In the genomic region with DNA sequence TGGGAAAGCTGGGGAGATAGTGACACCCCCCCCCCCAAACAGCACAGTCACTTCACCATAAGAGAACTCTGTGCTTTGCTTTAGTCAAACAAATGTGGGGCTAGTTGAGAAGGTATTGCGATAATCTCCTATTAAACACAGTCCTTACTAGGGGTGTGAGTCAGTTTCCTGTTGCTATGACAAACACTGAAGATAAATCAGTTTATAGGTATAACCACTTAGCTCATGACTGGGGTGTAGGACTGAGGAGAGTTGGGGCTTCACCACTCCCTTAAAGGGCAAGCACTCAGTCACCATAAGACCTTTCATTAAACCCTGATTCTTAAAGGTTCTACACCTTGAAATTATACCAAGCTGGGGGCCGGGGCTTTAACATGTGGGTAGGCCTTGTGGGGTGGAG, we compare ENCODE assay signal across 20 mouse cellular contexts. TPM values are rescaled to one million over a fixed set of nuclear protein-coding genes. Genes with fewer than 3 reads are reported as not detected.
A peak's percentile ranks its signal among the peaks of the same experiment; 100 is the strongest.
DNase-seq lines count a peak whose midpoint lies in the region; ATAC-seq lines count a peak whose summit lies in the region.
"Had no signal": no experiment of that assay in that cellular context is flagged by ENCODE, and none has a peak within 500 bp of the region (broad histone marks: within the 10 kb centered on the region; RNA-seq: fewer than 3 reads in every experiment).

No protein-coding gene starts in this region.

- 96% methylated on average over 2 of the region's 2 CpGs for WGBS in limb, embryonic 11.5 days
- WGBS in limb, embryonic 10.5 days, result 85% methylated on average over 2 of the region's 2 CpGs
- WGBS in midbrain, embryonic 15.5 days, result 97% methylated on average over 2 of the region's 2 CpGs

- H3K4me2 ChIP-seq in limb, embryonic 11.5 days (ENCODE audit: low read depth, severe bottlenecking), result no peak overlapping the region
- H3K4me2 ChIP-seq in midbrain, embryonic 15.5 days, result no peak overlapping the region
- H3K4me2 ChIP-seq: embryonic facial prominence, embryonic 13.5 days; embryonic facial prominence, embryonic 15.5 days; forebrain, embryonic 12.5 days had no signal

- no peaks in the 10 kb centered on the region for H3K36me3 ChIP-seq in limb, embryonic 11.5 days (ENCODE audit: control insufficient read depth, insufficient read depth, low read length)
- no peaks in the 10 kb centered on the region for H3K36me3 ChIP-seq in limb, embryonic 10.5 days
- H3K36me3 ChIP-seq in midbrain, embryonic 15.5 days (replicated peaks), result no peaks in the 10 kb centered on the region
- H3K36me3 ChIP-seq: embryonic facial prominence, embryonic 13.5 days; embryonic facial prominence, embryonic 15.5 days; forebrain, embryonic 10.5 days; forebrain, embryonic 12.5 days had no signal

- H3K9me3 ChIP-seq in limb, embryonic 11.5 days (ENCODE audit: control insufficient read depth, low read length), result no peaks in the 10 kb centered on the region
- no peaks in the 10 kb centered on the region for H3K9me3 ChIP-seq in limb, embryonic 10.5 days (replicated peaks)
- H3K9me3 ChIP-seq in midbrain, embryonic 15.5 days, result no peaks in the 10 kb centered on the region
- H3K9me3 ChIP-seq: embryonic facial prominence, embryonic 13.5 days; embryonic facial prominence, embryonic 15.5 days; forebrain, embryonic 10.5 days; forebrain, embryonic 12.5 days had no signal

- no peak overlapping the region for H3K27ac ChIP-seq in limb, embryonic 11.5 days (replicated peaks; ENCODE audit: low read depth, low read length)
- H3K27ac ChIP-seq in limb, embryonic 10.5 days, result no peak overlapping the region
- H3K27ac ChIP-seq in midbrain, embryonic 15.5 days, result no peak overlapping the region
- H3K27ac ChIP-seq: embryonic facial prominence, embryonic 15.5 days; forebrain, embryonic 10.5 days; forebrain, embryonic 12.5 days had no signal

- peak; percentile 11 for DNase-seq in limb, embryonic 11.5 days (ENCODE audit: low spot score)
- no peak for DNase-seq in limb, embryonic 10.5 days (ENCODE audit: low spot score)
- DNase-seq in 3T3-L1 (ENCODE audit: low read depth, low spot score) (peak; percentile 6), 416B (ENCODE audit: low read depth) (peak; percentile 65)
- no peak for DNase-seq in thymus, adult 18-20 months
- DNase-seq: adrenal gland, adult 2 months; adrenal gland, postnatal 10 days; adrenal gland, postnatal 25 days; cerebellum, adult 11 months; cerebellum, adult 8-10 months; cerebellum, adult 9-11 months; embryo, embryonic 11 days had no signal

- H3K4me3 ChIP-seq in limb, embryonic 11.5 days (ENCODE audit: low read depth, low read length), result no peak overlapping the region
- H3K4me3 ChIP-seq in limb, embryonic 10.5 days, result no peak overlapping the region
- H3K4me3 ChIP-seq in midbrain, embryonic 15.5 days, result no peak overlapping the region
- H3K4me3 ChIP-seq: embryonic facial prominence, embryonic 13.5 days; embryonic facial prominence, embryonic 15.5 days; erythroblast, embryonic 14.5 days; forebrain, embryonic 10.5 days; forebrain, embryonic 12.5 days had no signal

- H3K27me3 ChIP-seq in limb, embryonic 11.5 days (ENCODE audit: control insufficient read depth, insufficient read depth, low read length), result no peaks in the 10 kb centered on the region
- H3K27me3 ChIP-seq in limb, embryonic 10.5 days (ENCODE audit: low read depth, poor library complexity, severe bottlenecking), result no peaks in the 10 kb centered on the region
- no peaks in the 10 kb centered on the region for H3K27me3 ChIP-seq in midbrain, embryonic 15.5 days (replicated peaks)
- H3K27me3 ChIP-seq: embryonic facial prominence, embryonic 13.5 days; embryonic facial prominence, embryonic 15.5 days; forebrain, embryonic 12.5 days had no signal

- H3K9ac ChIP-seq in limb, embryonic 11.5 days (ENCODE audit: low read length), result no peak overlapping the region
- no peak overlapping the region for H3K9ac ChIP-seq in midbrain, embryonic 15.5 days
- H3K9ac ChIP-seq: embryonic facial prominence, embryonic 13.5 days; embryonic facial prominence, embryonic 15.5 days; forebrain, embryonic 12.5 days had no signal

- no peaks in the 10 kb centered on the region for H3K4me1 ChIP-seq in limb, embryonic 11.5 days (ENCODE audit: control insufficient read depth, insufficient read depth, low read length)
- H3K4me1 ChIP-seq in limb, embryonic 10.5 days, result no peaks in the 10 kb centered on the region
- H3K4me1 ChIP-seq in midbrain, embryonic 15.5 days, result peaks cover 5% of the 10 kb centered on the region; the same call in 1 of the 2 replicates
- H3K4me1 ChIP-seq: embryonic facial prominence, embryonic 15.5 days; forebrain, embryonic 12.5 days had no signal

- no peak for ATAC-seq in limb, embryonic 11.5 days (ENCODE audit: insufficient number of reproducible peaks, low FRiP score, low TSS enrichment, low read depth)
- no peak for ATAC-seq in midbrain, embryonic 15.5 days (replicated peaks)
- ATAC-seq: forebrain, embryonic 14.5 days; forebrain, embryonic 16.5 days had no signal

RNA-seq across cellular contexts. Expression of gene Rnf182, which starts 13.1 kb away (rescaled TPM):
- 5.5 and 5.9 TPM in 2 replicates for polyA plus RNA-seq in limb, embryonic 11.5 days (2014; fragmentation: Nextera tagmentation; extraction: Ambion mirVana)
- polyA plus RNA-seq in limb, embryonic 10.5 days (2016; fragmentation: Nextera tagmentation; extraction: Ambion mirVana), result 3.2 and 5.5 TPM in 2 replicates
- polyA plus RNA-seq in midbrain, embryonic 15.5 days (2015; fragmentation: Nextera tagmentation; extraction: Ambion mirVana), result 29.4 and 32.8 TPM in 2 replicates
- polyA plus RNA-seq: erythroblast, embryonic 14.5 days had no signal

RNA-seq across cellular contexts. Expression of gene Mcur1, which starts 42.4 kb away (rescaled TPM):
- 13.9 and 17.0 TPM in 2 replicates for polyA plus RNA-seq in limb, embryonic 11.5 days (2014; fragmentation: Nextera tagmentation; extraction: Ambion mirVana)
- polyA plus RNA-seq in limb, embryonic 10.5 days (2016; fragmentation: Nextera tagmentation; extraction: Ambion mirVana), result 10.6 and 12.1 TPM in 2 replicates
- polyA plus RNA-seq in midbrain, embryonic 15.5 days (2015; fragmentation: Nextera tagmentation; extraction: Ambion mirVana), result 6.4 and 7.2 TPM in 2 replicates

Comparison
In these comparisons a context has a peak if more than half of its experiments do, and no peak if none do; other contexts are left out.
1. DNase-seq: peak in limb, embryonic 11.5 days (single experiment), 3T3-L1 (single experiment) and 416B (single experiment); none in limb, embryonic 10.5 days (single experiment) and thymus, adult 18-20 months (0 of 2).